Mouse (Mus musculus) fibroblast of lung, adult 2 months (primary cell): ENCODE measurements around the gene Rnf224.
A peak's percentile ranks its signal among the peaks of the same experiment; 100 is the strongest.
"Not testable (repeated sequence)": the region's sequence is repeated elsewhere in the genome, so short reads cannot be mapped to it uniquely, and the experiment has no call there.

Source experiments
- DNase-seq: peaks from one replicate; pipeline ENCODE4 v3.0.0-alpha.2; 2011; ENCODE audit warnings: low read depth

The Rnf224 gene

DNA sequence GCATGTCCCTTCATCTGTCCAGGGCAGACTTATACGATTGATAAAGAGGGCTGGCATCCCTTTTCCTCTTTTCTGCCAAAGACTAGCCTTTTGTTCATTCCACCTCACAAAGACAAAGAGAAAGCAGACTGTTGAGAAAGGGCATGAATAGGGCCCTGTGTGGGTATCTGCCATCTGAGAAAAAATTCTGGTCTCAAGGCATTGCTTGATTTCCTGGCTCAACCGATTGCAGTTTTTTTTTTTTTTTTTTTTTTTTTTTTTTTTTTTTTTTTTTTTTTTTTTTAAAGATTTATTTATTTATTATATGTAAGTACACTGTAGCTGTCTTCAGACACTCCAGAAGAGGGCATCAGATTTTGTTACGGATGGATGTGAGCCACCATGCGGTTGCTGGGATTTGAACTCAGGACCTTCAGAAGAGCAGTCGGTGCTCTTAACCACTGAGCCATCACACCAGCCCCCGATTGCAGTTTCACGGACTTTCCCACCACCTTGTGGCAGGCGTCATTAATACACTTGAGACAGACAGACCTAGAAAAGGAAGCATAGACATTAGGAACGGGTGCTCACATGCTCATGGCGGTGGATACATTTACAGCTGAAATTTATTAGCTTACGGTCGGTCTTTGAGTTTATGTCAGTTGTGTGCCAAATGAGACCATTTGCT is 20.0 kb upstream of the Rnf224 start:
- DNase-seq: not testable (repeated sequence)

DNA sequence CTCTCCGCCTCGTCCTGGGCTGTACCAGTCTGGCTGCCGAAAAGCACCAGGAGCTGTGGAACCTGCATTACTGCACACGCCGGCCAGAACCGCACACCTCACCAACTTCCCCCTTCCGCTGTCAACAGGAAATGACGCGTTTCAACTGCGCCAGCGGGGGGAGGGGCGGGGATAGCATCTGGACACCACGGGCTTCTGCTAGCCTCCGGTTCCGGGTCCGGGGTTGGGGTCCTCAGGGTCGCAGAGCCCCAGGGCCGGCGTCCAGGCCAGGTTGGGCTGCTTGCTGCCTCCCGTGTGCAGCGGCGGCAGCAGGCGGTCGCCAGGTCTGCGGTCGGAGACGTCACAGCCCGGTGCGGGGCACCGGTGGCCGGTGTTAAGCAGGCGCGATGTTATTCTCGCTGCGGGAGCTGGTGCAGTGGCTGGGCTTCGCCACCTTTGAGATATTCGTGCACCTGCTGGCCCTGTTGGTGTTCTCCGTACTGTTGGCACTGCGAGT is 18.7 kb upstream of the Rnf224 start, which contains the start of gene Tmem203:
Tmem203 (plus strand) TSS at position 156 of the 496 bp plus-strand sequence.
- peak; percentile 45 for DNase-seq

DNA sequence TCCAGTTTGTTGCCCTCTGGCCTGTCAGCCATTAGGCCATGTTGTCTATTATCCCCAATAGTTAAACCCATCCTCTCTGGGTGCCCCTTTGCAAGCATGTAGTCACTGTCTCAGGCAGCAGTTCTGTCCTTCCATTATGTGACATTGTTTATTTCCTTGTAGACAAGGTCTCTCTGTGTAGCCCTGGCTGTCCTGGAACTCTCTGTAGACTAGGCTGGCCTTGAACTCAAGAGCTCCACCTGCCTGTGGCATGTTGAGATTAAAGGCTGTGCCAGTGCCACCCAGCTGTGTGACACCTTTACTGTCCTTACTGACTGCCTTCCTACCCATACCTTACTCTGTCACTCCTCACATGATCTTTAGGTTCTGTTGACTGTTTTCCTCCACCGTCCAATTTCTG is 15.7 kb upstream of the Rnf224 start:
- DNase-seq: no peak

DNA sequence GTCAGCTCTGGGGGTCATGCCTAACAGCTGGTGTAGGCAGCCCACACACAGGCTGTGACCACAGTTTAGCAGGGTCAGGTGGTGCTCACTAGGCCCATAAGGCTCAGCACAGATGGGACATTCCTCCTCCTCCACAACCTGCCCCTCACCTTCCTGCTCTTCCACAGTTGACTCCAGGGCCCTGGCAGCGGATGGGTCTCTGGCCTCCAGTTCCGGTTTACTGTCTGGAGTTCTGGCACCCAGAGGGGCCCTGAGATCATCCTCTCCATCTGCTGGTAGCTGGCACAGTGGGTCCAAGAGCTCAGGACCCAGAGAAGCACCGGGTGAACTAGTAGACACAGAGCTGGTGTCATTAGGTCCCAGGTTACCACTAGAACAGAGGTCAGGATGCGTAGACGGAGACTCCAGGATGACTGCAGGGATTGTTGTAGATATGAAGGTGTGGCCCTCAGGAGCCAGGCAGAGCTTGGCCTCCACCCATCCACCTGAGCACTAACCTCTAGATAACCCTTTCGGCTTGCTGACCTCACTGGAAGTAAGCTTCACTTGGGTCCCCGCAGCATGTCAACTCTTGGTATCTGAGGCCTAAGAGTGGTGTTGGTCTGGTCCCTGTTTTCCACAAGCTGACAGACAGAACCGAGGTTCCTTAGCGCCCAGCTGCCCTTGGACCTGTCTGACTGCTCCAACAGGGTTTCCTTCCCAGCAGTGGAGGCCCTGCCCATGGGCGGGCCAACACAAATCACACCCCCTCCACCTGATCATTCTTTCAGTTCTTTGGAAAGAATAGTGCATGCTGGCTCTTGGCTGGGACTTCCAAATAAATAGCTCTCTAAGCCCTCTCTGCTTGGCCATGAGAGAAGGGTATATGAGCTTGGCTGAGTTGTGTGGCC is 9.8 kb upstream of the Rnf224 start, which contains the start of gene AL732309.1:
AL732309.1 (minus strand) TSS at position 681 of the 890 bp plus-strand sequence.
- DNase-seq: no peak

GRCm38 (mm10) chr2:25244144-25244543 is 7.6 kb upstream of the Rnf224 start:
- no peak for DNase-seq

DNA sequence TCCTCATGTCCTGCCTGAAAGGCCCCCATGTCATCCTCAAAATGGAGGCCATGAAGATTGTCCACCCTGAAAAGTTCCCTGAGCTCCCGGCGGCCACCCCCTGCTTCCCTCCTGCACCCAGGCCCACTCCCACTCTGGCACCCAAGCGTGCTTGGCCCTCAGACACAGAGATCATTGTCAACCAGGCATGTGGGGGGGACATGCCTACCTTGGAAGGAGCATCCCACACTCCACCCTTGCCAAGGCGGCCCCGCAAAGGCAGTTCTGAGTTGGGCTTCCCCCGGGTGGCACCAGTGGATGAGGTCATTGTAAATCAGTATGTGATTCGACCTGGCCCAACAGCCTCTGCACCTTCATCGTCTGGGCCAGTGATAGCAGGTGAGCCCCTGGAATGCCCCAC is 6.8 kb upstream of the Rnf224 start:
- no peak for DNase-seq

DNA sequence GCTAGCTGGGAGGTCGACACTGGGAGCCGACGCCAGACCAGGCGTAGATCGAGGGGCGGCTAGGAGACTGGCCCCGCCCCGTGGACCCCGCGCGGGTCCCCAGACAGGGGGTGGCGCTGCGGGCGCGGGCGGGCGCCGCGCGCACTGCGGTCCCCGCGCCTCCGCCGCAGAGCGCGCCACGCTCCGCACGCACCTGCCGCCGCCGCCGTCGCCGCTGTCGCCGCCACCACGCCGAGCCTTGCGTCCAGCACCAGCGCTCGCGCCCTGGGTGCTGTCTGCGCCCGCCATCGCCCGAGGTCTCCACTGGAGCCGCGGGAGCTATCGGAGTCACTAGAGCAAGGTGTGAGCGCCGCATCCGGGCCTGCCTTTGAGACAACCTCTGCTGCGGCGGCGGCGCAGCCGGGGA is 5.5 kb upstream of the Rnf224 start, which contains the start of the genes Rnf208 and Cysrt1:
Rnf208 (plus strand) TSS at position 155 of the 406 bp plus-strand sequence.
Cysrt1 (minus strand) TSS at position 352 of the 406 bp plus-strand sequence.
- DNase-seq: no peak

- DNase-seq: no peak
These were observed 4.8 kb upstream of the Rnf224 start for GRCm38 (mm10) chr2:25241438-25241775.

DNA sequence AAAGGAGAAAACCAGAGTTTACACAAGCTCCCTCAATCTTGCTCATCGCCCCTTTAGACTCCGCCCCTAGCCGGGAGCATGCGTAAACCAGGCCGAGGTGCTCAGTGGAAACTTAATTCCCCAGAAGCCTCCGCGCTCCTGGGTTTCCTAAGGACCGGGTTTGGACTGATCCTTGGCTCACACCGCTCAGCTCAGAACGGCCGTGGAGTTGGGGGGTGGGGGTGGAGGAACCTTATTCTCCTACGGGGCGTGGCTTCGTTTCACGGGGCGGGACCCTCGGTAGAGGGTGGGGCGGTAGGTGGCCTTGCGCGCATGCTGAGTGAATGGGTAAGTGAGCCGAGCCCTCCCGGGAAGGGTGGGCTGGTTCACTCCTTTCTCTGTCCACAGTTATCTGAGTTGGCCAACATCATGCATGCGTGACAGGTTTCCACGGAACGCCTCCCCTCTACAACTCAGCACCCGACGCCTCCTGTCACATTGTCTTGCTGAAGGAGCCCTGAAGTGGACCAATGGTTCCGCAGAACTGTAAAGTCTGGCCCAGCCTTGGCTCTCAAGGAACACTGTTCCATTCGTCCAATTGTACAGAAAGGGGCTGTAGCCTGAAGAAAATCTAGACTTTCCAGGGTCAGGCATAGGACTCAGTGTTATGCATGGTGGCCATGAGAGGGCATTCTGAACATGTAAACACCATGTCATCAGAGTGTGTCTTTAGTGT is 4.3 kb upstream of the Rnf224 start:
- no peak for DNase-seq

DNA sequence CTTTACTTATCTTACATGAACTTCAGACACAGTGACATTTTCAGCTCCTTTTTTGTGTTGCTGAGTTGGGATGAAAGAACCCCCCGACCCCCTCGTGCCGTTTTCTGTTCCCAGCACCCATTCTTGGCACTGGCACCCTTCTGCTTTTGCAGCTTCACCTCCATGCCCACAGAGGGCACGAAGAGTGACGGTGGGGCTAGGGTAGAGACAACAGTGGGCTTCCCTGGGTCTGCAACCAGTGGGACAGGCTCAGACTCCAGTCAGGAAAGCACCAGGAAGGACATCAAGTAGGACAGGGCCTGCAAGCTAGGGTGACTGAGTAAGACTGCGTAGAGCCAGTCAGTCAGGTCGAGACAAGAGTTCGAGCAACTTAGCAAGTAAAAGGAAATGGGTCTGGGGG is 3.7 kb upstream of the Rnf224 start:
- DNase-seq: no peak

GRCm38 (mm10) chr2:25239766-25240165 is 3.2 kb upstream of the Rnf224 start:
- DNase-seq: no peak

DNA sequence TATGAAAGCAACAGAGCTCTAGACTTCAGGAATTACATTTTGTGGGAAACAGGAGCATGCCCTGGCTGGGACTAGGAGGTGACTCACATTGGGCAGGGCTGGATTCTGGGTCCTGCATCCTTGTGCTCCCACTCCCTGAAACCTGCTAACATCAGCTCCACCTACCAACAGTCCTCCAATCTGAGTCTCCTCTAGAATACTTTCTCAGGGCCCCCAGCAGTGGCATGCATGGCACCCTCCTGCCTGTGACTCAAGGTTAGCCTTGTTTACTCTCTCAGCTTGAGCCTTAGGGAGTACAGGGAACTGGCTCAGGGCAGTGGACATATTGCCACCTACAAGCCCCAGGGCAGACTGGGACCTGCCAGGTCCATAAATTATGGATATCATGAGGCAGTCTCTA is 1.5 kb upstream of the Rnf224 start:
- no peak for DNase-seq

DNA sequence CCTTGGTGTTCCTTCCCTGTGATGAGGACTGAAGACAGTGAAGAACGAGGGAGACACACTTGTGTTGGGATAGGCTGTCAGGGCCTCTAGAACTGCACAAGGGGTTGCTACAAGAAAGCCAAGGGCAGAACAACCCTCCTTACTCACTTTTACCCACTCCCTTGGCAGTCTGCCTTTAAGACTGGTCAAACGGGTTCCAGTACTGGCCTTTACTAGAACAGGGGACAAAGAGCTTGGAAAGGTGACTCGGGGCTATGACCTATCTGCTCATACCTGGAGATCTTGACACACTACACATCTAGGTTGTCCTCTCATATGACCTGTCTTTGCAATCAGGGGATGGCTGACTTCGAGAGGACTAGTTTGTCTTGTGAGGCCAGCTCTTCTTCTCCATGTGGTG is 935 bp upstream of the Rnf224 start:
- DNase-seq: no peak

DNA sequence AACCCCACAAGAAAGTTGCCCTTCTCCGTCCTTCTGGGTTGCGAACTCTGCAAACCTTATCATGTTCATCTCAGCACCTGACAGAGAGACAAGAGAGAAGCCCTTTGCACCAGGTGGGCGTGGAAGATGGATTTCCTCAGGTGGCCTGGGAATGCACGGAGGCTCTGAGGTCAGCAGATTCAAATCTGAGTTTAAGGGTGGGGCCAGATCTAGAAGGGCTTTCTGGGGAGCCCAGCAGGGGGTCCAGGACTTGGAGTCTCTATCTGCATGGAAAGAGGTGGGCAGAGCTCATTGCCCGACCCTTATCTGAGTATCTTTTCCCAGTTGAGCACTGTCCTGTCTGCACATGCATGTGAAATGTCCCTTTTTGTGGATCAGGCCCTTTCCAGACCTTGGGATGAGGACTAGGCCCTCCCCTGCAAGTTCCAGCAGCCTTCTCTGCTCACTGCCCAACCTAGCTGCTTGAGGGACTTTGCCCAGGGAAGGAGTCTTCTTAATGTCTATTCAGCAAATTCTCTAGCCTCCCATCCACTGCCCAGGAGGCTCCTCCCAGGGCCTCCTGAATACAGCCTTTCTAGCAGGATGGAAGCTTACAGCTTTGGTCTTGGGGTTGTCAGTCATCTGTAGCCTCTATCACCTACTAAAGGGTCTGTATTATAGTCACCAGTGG is 1.9 kb downstream of the Rnf224 start:
- DNase-seq: no peak

DNA sequence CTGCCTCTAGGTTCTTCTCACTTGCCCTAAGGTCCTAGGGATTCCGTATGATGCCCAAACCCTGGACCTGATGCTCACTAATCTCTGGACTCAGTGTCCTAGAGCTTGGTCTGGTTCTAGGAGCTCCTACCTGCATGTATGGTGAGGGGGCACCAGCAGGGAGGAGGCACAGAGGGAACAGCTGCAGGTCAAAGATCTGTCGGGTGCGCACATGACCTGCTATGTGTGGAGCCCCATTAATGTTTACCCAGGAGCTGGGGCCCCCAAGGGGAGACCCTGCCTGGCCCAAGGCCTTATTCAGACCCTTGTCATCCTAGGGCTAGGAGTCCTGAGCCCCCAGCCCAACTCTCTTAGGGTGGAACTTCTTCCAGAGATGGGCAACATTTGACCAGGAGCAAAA is 2.5 kb downstream of the Rnf224 start, which contains the start of gene Slc34a3:
Slc34a3 (minus strand) TSS at position 315 of the 400 bp plus-strand sequence.
- no peak for DNase-seq

DNA sequence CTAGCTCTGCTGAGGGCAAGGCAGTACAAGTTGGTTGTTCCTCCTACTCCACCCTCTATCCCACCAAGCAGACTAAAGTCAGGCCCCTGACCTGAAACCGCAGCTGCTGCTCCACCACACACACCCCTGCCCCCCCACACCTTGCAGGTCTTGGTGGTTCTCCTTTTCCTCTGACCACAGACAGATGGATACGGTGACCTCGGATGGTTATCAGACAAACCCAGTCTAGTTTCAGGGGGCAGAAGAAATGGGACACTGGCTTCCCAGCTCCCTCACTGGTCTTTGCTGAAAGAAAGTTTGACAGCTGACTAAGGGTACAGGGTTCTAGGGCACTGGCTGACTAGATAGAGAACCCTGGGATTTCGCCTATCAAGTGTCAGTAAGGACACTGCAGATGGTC is 3.2 kb downstream of the Rnf224 start:
- DNase-seq: no peak

DNA sequence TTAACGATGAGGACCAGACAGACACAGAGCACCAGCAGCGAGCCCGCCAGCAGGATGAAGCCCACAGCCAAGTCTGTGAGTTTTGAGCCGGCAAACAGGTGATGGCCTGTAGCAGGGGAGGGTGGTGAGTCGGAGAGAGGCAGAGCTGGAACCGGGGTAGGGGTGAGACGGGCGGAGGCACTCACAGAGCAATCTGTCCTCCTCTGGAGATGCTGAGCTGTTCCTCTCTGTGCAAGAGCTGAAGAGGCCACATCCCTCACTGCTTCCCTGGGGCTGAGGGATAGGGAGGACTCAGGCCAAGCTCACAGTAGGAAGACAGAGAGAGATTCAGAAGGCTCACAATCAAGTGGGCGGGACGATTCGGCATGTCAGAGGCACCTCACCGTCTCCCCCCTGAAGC is 5.5 kb downstream of the Rnf224 start:
- no peak for DNase-seq

- DNase-seq: no peak
These were observed 6.0 kb downstream of the Rnf224 start for GRCm38 (mm10) chr2:25230581-25230980.

GRCm38 (mm10) chr2:25229582-25229981 is 7.0 kb downstream of the Rnf224 start:
- no peak for DNase-seq

DNA sequence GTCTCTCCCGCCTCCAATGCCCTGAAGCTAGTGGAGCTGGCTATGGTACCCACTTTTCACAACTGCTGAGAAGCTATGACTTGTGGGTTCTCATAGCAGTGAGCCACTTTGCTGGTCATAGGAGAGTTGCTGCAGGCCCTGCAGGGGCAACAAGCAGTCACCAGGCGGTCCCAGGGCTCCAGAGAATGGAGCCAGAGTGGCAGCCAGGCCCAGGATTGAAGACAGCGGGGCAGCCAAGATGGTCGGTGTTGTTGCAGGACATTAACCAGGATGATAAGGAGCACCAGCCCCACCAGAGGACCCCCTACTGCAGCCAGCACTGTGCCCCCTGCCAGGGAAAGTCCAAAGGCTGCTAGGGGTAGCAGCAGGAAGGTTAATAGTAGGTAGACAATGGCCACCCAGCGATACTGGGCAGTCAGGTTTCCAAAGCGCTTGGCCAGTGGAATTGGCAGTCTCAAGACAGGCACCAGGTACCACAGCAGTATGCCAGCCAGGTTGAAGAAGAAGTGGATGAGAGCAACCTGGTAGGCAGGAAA is 7.5 kb downstream of the Rnf224 start:
- DNase-seq: no peak

DNA sequence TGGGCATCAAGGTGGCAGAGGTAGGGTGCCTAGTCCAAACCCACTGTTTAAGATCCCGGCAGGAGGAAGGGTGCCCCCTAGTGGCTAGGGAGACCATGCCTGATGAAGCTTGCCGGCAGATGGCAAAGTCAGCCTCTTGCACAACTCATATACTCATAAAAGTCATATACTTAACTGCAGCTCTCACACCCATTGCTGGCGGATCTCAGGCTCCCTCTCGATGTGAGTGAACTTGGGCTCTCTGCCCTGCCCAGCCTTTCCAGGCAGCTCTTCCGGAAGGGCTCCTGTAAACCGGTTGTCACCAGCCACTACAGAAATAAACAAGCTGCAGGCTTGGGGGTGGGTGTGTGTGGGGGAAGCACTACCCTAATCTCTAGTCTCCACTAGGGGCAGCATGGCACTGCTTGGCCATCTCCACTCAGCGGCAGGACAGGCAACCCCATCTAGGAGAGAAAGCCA is 8.1 kb downstream of the Rnf224 start:
- DNase-seq: peak; percentile 87
